19 mouse cellular contexts compared by ENCODE assay signal in genomic region chr1:64568206-64568605, GRCm38 (mm10).
"Had no signal": no experiment of that assay in that cellular context is flagged by ENCODE, and none has a peak within 500 bp of the region (broad histone marks: within the 10 kb centered on the region; RNA-seq: fewer than 3 reads in every experiment).

No protein-coding gene starts in this region.

- H3K4me1 ChIP-seq: kidney, embryonic 15.5 days; limb, embryonic 12.5 days; limb, embryonic 15.5 days; liver, embryonic 13.5 days; midbrain, embryonic 12.5 days; midbrain, embryonic 15.5 days; neural tube, embryonic 13.5 days had no signal

- DNase-seq: kidney, adult 11 months; kidney, adult 8-10 months; kidney, postnatal 10 days; kidney, postnatal 36 days; layer of hippocampus, postnatal 36 days; left cerebral cortex, postnatal 4 days; liver, embryonic 13.5 days; lung, adult 2 months; lung, postnatal 14 days; lung, postnatal 4 days; thymus, postnatal 36 days had no signal

- H3K27ac ChIP-seq: kidney, embryonic 15.5 days; left cerebral cortex, adult 2 months; limb, embryonic 12.5 days; limb, embryonic 15.5 days; liver, embryonic 13.5 days; midbrain, embryonic 12.5 days; midbrain, embryonic 15.5 days; neural tube, embryonic 13.5 days had no signal

- H3K9me3 ChIP-seq: kidney, embryonic 15.5 days; limb, embryonic 12.5 days; limb, embryonic 15.5 days; liver, embryonic 13.5 days; midbrain, embryonic 12.5 days; midbrain, embryonic 15.5 days; neural tube, embryonic 13.5 days had no signal

- H3K9ac ChIP-seq: kidney, embryonic 15.5 days; limb, embryonic 12.5 days; limb, embryonic 15.5 days; liver, embryonic 13.5 days; midbrain, embryonic 12.5 days; midbrain, embryonic 15.5 days; neural tube, embryonic 13.5 days had no signal

- H3K27me3 ChIP-seq: kidney, embryonic 15.5 days; limb, embryonic 12.5 days; limb, embryonic 15.5 days; liver, embryonic 13.5 days; midbrain, embryonic 12.5 days; midbrain, embryonic 15.5 days; neural tube, embryonic 13.5 days had no signal

- ATAC-seq: midbrain, embryonic 15.5 days had no signal

- H3K4me3 ChIP-seq: kidney, embryonic 15.5 days; left cerebral cortex, adult 2 months; limb, embryonic 12.5 days; limb, embryonic 15.5 days; liver, embryonic 13.5 days; midbrain, embryonic 12.5 days; midbrain, embryonic 15.5 days; myocyte; neural tube, embryonic 13.5 days had no signal

- H3K4me2 ChIP-seq: kidney, embryonic 15.5 days; limb, embryonic 12.5 days; limb, embryonic 15.5 days; liver, embryonic 13.5 days; midbrain, embryonic 12.5 days; midbrain, embryonic 15.5 days; neural tube, embryonic 13.5 days had no signal
